Mouse (Mus musculus): Measurements from ENCODE around the gene Abcg4.
A peak's percentile ranks its signal among the peaks of the same experiment; 100 is the strongest.
"Not testable (repeated sequence)": the region's sequence is repeated elsewhere in the genome, so short reads cannot be mapped to it uniquely, and the experiment has no call there.

The Abcg4 gene

DNA sequence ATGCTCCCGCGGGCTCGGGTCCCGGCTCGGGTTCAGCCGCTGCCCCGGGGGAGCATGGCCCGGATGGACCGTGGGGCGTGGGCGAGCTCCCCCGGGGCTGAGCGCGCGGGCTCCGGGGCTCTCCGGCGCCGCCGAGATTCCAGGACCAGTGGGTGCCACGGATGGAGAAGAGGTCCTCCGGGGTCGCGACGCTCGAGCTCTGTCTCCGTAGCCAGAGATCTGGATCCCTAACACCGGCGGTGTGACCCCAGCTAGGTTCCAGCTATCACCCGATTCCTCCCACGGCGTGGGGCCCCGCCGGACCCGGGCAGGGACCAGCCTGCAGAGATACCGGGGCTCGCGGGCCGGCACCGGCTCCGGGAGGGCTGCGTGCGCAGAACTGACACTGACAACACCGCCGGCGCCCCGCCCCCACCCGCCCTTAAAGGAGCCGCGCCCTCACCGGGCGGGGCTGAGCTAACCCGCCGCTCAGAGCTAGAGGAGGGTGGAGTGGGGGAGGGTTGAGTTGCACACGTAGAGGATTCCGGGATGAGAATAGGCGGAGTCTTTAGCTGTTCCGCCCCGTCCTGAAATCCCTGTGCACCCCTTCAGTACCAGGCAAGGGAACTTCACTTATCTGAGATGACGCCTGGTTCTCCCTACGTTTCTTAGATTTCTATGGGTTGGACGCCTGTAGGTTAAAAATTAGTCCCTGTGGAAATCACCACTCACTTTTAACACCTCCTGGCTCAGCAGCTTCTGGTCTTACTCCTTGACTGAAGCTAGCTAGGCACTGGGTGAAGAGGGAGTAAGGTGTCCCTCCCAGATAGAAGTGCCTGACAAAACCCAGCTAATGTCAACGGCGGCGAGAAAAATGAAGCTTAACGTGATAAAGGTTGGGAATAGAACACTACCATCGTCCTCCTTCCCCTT, 31.7 kb upstream of the Abcg4 start, which contains the start of gene C2cd2l:
Gene C2cd2l, minus strand, starts transcription at position 399 of the 912 bp plus-strand sequence.
- DNase-seq (ENCODE audit: low spot score): peak; percentile 98

DNA sequence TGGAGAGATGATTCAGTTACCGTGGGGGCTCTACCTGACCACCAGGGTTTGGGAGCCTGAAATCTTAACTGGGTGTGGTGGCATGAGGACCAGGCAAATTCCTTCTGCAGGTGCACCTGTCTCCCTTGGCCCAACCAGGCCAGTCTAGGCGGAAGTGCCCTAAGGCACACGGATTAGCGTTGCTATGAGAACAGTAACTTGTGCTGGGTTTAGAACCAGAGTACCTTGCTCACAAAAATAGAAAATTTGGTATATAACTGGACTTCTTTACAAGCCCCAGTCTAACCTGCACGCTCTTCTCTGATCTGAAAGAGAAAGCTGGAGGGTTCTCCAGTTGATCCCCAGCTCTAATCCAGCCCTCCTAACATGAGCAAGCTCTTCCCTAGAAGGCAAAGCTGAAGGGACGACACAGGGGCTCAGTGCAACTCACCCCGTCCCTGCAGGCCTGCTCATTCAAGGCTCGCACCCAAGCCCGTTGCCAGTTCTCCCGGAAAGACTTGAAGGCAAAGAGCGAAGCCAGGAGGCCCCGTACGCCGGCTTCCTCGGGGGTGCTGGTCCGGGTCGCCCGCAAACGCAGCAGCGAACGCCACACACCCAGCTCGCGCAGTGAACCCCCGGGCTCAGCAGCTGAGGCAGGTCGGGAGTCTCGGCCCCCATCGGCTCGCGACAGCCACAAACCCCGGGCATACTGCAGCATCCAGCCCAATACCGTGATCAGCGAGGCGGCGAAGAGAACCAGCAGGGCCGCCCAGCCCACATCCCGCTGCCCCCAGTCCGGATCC, 30.9 kb upstream of the Abcg4 start:
- DNase-seq (ENCODE audit: low spot score): no peak

DNA sequence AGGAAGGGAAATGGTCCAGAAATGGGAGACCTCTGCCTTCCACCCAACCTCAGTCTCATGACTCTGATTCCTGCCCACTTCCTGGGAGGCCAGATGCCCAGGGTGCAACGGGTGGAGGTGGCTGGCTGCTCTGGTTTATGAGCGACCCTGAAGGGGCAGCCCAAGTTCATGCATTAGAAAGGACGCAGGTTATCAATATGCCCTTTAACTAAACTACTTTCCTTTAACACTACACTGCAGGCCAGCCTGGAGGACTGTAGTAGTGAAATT, 30.3 kb upstream of the Abcg4 start:
- no peak for DNase-seq (ENCODE audit: low spot score)

DNA sequence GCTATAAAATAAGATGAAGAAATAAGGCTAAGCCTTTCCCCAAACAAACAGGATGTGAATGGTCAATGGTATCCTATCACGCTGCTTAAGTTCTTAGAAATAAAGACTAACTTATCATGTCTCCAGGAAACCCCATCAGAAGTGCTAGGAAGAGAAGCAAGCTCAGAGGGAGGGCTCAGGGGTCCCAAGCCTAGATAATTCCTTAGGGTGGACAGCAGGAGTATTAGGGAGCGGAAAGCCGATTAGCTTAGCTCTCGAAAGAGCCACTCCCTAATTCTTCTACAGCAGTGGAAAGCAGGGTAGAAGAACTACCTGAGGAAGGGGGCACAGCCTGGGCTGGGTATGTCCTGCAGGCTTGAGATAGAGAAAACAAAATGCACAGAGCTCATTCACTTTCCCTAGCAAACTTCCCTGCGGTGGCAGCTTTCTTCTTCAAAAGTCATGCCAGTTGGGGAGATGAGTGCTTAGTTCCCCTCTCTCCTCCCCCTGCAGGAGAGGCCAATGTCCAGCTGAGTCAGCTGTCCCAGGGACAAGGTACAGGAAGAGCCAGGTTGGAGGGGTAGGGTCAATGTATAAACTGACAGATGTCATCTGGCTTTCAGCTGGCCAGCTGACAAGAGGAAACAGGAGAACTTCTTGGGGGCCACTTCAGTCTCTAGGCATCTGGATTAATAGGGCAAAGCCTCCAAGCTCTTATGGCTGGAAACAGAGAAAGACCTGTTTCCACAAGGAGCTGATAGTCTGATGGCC, 29.8 kb upstream of the Abcg4 start:
- DNase-seq (ENCODE audit: low spot score): no peak

DNA sequence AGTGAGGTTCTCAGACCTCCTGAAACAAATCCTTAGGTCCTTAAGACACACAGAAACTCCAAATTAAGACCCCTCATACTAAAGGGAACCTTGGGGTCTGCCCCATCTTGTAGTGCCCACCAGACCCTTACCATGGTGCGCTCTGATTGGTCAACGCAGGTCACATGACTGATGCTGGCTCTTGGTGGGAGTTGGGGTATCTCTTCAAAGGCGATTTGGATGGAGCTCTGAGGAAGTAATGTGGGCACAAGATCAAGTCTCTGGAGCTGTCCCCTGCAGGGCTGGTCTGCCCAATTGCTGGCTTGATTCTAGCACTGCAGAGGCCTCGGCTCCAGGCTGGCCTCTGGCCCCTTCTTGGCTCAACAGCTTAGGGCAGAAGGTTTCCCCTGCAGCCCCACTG, 29.0 kb upstream of the Abcg4 start:
- no peak for DNase-seq (ENCODE audit: low spot score)

DNA sequence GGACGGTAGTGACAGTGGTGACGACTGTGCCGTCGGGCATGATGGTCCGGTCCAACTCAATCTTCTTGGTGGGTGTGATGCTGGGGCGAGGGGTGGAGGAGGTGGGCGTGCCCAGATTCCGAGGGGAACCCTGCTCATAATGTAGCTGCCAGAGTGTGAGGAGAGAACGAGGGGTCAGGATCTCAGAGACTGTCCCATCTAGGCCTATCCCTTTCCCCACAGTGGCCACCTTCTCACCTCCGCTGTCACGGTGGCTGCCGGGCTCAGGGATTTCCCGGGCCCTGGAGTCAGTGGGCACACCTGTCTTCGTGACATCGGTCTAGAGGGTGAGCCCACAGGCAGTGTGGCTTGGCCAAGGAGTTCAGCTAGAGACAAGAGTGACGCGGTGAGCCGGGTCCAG, 26.5 kb upstream of the Abcg4 start:
- DNase-seq (ENCODE audit: low spot score): no peak

DNA sequence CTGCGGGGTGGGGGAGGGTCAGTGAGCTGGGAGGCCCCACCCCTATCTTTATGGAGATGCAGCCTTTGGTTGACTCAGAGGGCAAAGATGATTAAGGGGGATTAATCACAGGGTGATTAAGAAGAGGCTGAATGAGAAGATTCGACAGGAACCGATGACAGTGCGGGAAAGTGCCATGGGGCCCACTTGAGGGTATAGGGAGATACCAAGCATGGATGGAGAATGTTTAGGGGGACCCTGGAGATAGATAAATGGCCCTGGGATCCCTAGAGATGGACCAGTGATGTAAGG, 25.8 kb upstream of the Abcg4 start:
- DNase-seq (ENCODE audit: low spot score): no peak

GRCm38 (mm10) chr9:44313476-44314256, 25.3 kb upstream of the Abcg4 start:
- no peak for DNase-seq (ENCODE audit: low spot score)

DNA sequence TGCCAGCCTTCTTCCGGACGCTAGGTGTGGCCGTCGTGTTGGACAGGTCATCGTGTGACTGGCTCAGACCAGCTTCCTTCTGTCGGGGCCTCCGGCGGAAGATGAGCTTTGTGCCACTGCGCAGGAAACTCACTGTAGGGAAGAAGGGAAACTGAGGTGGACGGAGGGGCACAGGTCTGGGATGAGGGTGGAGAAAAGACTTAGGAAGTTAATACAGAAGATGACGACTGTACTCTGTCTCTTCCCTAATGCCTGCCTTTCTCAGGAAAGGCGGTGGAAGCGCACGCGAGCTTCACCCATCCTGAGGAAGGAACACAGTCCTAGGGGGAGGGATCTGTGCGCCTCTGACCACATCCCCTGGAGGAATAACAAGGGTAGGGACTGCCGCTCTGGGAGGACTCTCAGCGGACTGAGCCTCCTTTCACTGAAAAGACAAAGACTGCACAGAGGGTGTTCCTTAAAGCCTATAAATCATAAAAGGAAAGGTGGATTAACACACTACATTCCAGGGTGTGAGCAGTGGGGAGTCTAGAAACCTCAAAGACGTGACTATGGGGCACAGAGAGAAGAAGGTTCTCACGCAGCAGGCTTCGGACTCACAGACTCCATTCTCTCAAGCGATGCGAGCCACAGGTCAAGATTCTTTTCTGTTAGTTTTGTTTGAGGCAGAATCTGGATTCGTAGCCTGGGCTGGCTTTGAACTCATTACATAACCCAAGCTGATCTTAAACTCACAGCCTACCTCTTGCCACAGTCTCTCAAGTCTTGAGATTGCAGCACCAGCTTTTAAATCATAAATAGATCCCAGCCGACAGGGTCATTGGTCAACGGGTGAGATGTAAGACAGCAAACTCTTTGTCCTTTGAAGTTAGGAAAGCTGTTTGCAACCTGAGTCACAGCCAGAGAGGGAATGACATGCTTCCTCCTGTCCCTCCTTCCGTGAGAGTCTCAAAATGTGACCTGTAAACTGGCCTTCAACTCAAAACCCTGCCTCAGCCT, 23.0 kb upstream of the Abcg4 start:
- DNase-seq (ENCODE audit: low spot score): peak; percentile 58

DNA sequence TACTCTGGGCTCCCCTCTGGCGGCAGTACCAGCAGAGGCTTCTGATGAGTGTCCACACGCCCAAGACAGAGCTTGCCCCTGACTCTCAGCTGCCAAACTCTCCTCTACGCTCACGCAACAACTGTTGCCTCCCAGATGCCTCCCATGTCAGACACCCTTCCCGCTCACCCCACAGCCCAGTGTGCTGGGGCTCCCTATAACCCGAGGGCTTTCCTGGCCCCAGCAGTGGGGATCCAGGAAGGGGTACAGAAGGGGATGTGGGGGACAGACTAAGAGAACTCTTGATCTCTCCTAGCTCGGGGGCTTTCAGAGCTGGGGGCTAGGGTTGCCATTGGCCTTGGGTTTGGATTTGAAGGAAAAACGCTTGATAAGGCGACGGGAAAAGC, 22.3 kb upstream of the Abcg4 start:
- no peak for DNase-seq (ENCODE audit: low spot score)

DNA sequence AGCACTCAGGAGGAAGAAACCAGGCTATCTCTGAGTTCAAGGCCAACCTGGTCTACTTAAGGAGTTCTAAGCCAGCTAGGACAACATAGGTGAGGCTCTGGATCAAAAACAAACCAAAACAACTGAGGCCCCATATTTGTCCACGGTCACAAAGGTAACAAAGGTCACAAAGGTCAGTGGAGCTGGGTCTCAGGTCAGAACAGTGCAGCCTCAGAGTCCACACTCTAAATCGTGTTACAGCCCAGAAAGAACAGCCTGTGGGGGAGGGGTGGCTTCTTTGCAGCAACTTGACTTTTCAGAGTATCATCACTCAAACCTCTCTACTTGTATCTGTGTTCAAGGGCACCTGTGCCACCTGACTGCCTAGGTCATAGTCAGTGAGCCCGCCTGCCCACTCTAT, 21.3 kb upstream of the Abcg4 start:
- DNase-seq (ENCODE audit: low spot score): no peak

DNA sequence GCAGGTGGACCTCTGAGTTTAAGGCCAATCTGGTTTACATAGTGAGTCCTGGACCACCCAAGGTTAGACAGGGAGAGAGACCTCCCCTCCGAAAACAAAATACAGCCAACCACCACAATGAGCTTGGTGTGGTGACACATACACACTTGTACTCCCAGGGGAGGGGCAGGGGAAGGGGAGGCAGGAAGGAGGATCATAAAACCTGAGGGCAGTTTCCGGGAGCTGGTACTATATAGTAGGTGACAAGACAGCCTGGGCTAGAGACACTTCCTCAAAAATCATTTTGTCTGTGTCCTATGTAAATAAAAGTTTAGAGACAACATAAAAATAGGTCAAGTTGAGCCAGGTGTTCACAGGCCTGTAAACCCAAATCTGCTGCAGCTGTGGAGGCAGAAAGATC, 18.8 kb upstream of the Abcg4 start:
- no peak for DNase-seq (ENCODE audit: low spot score)

DNA sequence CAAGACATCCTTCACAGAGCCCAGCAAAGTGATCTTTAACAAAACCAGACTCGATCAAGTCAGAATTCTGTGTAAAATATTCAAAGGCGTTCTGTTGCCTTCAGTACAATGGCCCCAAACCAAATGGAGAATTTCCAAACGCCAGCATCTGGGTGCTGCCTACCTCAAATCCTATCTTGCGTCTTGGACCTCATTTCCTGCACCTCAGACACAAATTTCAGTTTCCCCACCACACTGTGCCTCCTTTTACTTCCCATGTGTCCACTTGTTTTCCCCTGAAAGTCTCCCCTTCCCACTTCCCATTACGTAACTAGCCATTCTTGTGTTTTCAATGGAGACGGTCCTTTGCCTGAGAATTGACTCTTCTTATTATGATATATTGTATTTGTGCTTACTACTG, 18.1 kb upstream of the Abcg4 start:
- DNase-seq (ENCODE audit: low spot score): no peak

GRCm38 (mm10) chr9:44305466-44306079, 17.2 kb upstream of the Abcg4 start, which contains the start of gene Hinfp:
Gene Hinfp, minus strand, starts transcription at chr9:44305671.
- peak; percentile 99 for DNase-seq (ENCODE audit: low spot score)

DNA sequence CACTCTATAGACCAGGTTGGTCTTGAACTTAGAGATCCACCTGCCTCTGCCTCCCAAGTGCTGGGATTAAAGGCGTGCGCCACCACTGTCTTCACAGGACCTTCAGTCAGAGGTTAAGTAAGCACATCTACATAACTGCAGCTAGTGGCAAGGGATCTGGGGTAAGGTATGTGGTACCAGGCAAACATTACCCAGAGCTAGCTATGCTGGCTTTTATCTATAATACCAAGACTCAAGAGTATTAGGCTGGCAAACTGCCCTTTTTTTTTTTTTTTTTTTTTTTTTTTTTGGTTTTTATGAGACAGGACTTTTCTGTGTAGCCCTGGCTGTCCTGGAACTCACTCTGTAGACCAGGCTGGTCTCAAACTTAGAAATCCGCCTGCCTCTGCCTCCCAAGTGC, 11.6 kb upstream of the Abcg4 start:
- not testable (repeated sequence) for DNase-seq (ENCODE audit: low spot score)

DNA sequence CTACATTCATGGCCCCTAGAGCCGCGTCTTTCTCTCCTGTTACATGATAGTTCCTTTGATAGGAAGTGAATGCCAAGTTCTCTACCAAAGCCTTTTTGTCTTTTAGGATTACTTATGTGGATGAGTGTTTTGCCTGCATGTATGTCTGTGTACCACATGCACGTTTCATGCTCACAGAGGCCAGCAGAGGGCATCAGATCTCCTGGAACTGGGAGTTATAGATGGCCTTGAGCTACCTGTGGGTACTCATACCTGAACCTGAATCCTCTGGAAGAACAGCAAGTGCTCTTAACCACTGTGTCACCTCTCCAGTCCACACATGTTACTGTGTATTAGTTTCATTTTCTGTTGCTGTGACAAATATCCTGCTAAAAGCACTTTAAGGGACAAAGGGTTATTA, 4.1 kb upstream of the Abcg4 start:
- peak; percentile 59 for DNase-seq (ENCODE audit: low spot score)

GRCm38 (mm10) chr9:44288959-44289291, 510 bp upstream of the Abcg4 start:
- peak; percentile 42 for DNase-seq (ENCODE audit: low spot score)

DNA sequence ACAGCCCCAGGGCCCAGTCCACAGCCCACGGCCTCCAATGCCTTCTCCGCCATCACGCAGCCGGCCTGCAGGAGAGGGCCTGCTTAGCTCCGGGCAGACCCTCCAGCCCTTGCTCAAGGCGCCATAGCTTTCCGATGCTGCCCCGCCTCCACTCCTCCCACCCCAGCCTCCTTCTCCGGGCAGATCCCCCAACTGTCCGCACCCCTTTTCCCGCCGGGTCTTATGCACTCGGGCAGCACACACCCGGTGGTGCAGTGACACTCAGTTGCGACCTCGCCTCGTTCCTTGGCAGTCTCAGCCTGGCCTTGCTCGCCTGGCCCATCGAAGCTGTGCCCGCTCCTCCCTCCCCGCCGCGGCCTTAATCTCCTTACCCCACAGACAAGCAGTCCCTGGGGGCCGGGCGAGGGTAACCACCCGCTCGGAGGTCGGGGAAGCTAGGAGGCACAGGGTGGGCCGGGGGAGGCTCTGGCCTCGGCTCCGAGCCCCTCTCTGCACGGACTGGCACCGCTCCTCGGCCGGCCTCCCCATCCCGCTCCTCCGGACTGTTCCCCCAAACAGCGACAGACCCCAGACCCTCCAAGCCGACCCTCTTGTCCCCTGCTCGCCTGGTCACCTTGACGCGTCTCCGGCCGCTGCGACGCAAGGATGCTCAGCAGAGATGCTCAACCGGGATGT, 877 bp downstream of the Abcg4 start:
- DNase-seq (ENCODE audit: low spot score): peak; percentile 52

DNA sequence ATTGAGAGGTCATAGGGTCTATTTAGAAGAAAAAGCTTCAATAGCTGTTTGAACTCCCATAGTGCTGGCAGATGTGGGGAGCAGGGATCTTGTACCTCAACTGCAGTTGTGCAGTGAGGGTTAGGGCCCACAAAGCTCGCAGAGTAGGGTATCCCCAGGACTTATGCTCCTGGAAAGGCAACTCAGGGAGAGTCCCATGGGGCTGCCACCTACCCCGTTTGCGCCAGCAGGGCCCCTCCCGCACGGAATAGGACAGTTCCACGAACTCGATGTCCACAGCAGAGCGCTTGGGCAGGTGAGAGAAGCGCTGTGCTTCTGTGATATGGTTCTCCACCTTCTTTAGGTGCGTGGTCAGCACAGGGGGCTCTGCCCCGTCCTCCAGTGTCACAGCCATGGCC, 1.4 kb downstream of the Abcg4 start:
- DNase-seq (ENCODE audit: low spot score): no peak

DNA sequence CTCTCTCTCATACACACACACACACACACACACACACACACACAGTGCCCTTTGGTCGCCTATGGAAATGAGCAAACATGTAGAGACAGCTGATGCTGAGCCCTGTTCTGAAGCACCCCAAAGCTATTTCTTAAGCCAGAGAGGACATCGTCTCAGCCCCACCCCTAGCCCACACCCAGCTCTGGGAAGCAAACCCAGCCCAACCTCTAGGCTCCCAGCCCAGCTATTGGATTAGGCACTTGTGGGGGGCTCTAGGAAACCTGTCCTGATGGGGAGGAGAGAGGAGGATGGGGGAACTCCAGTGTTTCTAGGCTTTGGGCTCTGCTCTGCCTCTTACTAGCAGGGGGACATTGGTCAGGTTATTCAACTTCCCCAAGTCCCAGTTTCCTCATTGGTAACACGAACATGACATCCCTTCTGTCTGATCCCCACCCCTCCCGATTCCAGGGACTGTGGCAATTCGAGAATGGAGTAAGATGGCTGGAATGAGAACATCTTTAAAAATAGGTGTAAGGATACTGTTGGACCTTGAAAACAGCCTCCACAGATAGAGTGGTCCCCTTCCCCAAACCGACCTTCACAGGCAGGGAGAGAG, 2.1 kb downstream of the Abcg4 start:
- DNase-seq (ENCODE audit: low spot score): no peak
